Mouse (Mus musculus) heart, embryonic 16.5 days (tissue): ENCODE measurements around the gene Nek5. TPM values are rescaled to one million over a fixed set of nuclear protein-coding genes. Genes with fewer than 3 reads are reported as not detected.

Experiments used
- ATAC-seq: fragments of 200-750 bp; cut with Nextera tagmentation; replicated peaks from 2 replicates; pipeline ENCODE4 v1.8.0; 2017; ENCODE audit warnings: moderate number of reproducible peaks; ENCODE audit not compliant: insufficient read depth, low FRiP score; ENCODE audit errors: extremely low read depth
- H3K27ac ChIP-seq: fragments of 300-500 bp; sonication (generic); 2 replicates; pipeline ENCODE4 v1.5.1; 2014; ENCODE audit warnings: mild to moderate bottlenecking, low read length, control low read depth, moderate library complexity
- H3K27me3 ChIP-seq: fragments of 300-500 bp; sonication (generic); 2 replicates; pipeline ENCODE4 v1.6.1; 2014; ENCODE audit warnings: low read length, mixed read lengths; ENCODE audit not compliant: control insufficient read depth, insufficient read depth
- H3K36me3 ChIP-seq: fragments of 300-500 bp; sonication (generic); 2 replicates; pipeline ENCODE4 v1.6.1; 2014; ENCODE audit not compliant: control insufficient read depth, insufficient read depth
- H3K4me1 ChIP-seq: fragments of 300-500 bp; sonication (generic); 2 replicates; pipeline ENCODE4 v1.6.1; 2014; ENCODE audit warnings: low read length, mixed read lengths; ENCODE audit not compliant: control insufficient read depth, insufficient read depth
- H3K4me2 ChIP-seq: fragments of 300-500 bp; sonication (generic); 2 replicates; pipeline ENCODE4 v1.6.1; 2014; ENCODE audit warnings: low read depth, mild to moderate bottlenecking, control low read depth, low read length
- H3K4me3 ChIP-seq: fragments of 300-500 bp; sonication (generic); 2 replicates; pipeline ENCODE4 v1.5.1; 2014; ENCODE audit warnings: mild to moderate bottlenecking, control low read depth, low read length
- H3K9ac ChIP-seq: fragments of 300-500 bp; sonication (generic); 2 replicates; pipeline ENCODE4 v1.6.1; 2014; ENCODE audit warnings: low read length, control low read depth
- H3K9me3 ChIP-seq: fragments of 300-500 bp; sonication (generic); replicated peaks from 2 replicates; pipeline ENCODE4 v1.6.1; 2016; ENCODE audit warnings: low read length; ENCODE audit not compliant: control insufficient read depth
- WGBS: fragments of 180-500 bp; shearing (Covaris S2); extraction: QIAGEN DNeasy Blood & Tissue Kit; methylation state at CpG from one replicate; pipeline ENCODE4 v1.1.7; 2014; 5-methylcytosine and 5-hydroxymethylcytosine counted together
- polyA plus RNA-seq: library from polyadenylated mRNA; unstranded; fragments of >200 nt; fragmentation: Nextera tagmentation; extraction: Ambion mirVana; gene quantifications from 2 replicates; pipeline ENCODE4 v1.2.1, GENCODE M21; 2015

The Nek5 gene
- 0.38 and 0.51 TPM in 2 replicates for polyA plus RNA-seq

DNA sequence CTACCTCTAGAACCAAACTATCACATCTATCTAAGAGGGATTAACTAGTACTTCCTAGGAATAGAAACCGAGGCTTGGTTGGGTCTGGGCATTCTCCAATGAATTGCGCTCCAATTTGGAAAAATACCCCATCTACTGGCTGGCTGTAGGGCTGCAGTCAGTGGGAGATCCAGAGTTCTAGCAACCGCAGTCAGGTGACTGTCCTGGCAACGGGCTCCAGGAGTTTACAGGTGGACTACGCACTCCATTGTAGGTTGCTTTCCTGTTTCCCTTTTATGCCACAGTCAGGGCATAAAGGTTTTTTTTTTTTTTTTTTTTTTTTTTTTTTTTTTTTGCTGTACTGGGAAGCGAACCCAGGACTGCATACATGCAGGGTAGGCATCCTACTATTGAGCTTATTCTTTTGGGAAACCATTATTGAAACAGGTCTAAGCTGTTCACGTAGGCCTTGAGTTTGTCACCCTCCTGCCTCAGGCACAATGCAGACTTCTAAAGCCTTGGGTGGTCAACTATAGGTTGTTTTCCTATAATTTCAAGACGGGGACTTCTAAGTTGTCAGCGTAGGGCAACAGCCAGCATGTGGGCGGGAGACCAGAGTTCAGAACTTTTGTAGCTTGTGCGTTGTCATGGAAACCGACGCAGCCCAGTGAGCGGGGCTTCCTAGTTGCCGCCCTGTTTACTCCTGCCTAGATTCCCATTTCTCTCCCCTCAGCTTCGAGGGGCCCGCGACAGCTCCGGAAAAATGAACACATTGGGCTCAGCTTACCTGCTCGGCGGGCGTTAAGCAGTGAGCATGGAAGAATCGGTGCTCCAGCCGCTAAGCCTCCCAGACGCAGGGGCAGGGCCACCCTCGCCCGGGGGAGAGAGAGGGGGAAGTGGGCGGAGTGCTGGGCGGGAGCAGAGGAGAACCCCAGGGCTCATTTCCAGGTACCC lies at the start of gene Nek5:
Gene Nek5, minus strand, starts transcription at position 834 of the 933 bp plus-strand sequence.
- Histone ChIP-seq H3K27ac (no peak within 1 kb of the TSS), H3K36me3 (peaks cover 9% of the 10 kb centered on the region), H3K9ac (peak within 1 kb of the TSS; percentile 66), H3K9me3 (no peaks in the 10 kb centered on the region), H3K4me2 (peak within 1 kb of the TSS; percentile 97), H3K4me1 (peaks cover 5% of the 10 kb centered on the region; the same call in 1 of the 2 replicates), H3K27me3 (no peaks in the 10 kb centered on the region), H3K4me3 (peak within 1 kb of the TSS; percentile 61)
- 2% methylated on average over 29 of the region's 29 CpGs for WGBS
- peak; percentile 60 for ATAC-seq

GRCm38 (mm10) chr8:22169167-22169566 lies 44.3 kb upstream of the Nek5 start:
- no peak overlapping the region for H3K9ac ChIP-seq
- H3K27me3 ChIP-seq = no peaks in the 10 kb centered on the region
- ATAC-seq = no peak
- H3K4me1 ChIP-seq = peaks cover 3% of the 10 kb centered on the region; the same call in 1 of the 2 replicates
- H3K4me2 ChIP-seq = no peak overlapping the region
- H3K9me3 ChIP-seq = no peaks in the 10 kb centered on the region
- no peak overlapping the region for H3K27ac ChIP-seq
- WGBS = 95% methylated on average over 5 of the region's 5 CpGs
- H3K36me3 ChIP-seq = peaks cover 28% of the 10 kb centered on the region
- no peak overlapping the region for H3K4me3 ChIP-seq

GRCm38 (mm10) chr8:22166080-22166603 lies 41.3 kb upstream of the Nek5 start, which contains the start of gene Nek3:
Gene Nek3 (minus strand): TSS chr8:22166435.
- Histone ChIP-seq H3K4me2 (peak within 1 kb of the TSS; percentile 73), H3K27ac (peak within 1 kb of the TSS; percentile 64), H3K27me3 (no peaks in the 10 kb centered on the region), H3K36me3 (peaks cover 15% of the 10 kb centered on the region), H3K9me3 (no peaks in the 10 kb centered on the region), H3K9ac (peak within 1 kb of the TSS; percentile 70), H3K4me3 (peak within 1 kb of the TSS; percentile 68), H3K4me1 (peaks cover 3% of the 10 kb centered on the region; the same call in 1 of the 2 replicates)
- ATAC-seq = peak; percentile 99
- under 1% methylated on average over 41 of the region's 43 CpGs for WGBS

GRCm38 (mm10) chr8:22165251-22166079 lies 40.6 kb upstream of the Nek5 start:
- peak overlapping the region; percentile 64 for H3K27ac ChIP-seq
- peaks cover 12% of the 10 kb centered on the region for H3K36me3 ChIP-seq
- WGBS = 49% methylated on average over 10 of the region's 10 CpGs
- ATAC-seq = no peak
- no peaks in the 10 kb centered on the region for H3K27me3 ChIP-seq
- H3K9me3 ChIP-seq = no peaks in the 10 kb centered on the region
- H3K4me3 ChIP-seq = peak overlapping the region; percentile 68
- H3K4me2 ChIP-seq = peak overlapping the region; percentile 73
- H3K4me1 ChIP-seq = peaks cover 3% of the 10 kb centered on the region; the same call in 1 of the 2 replicates
- peak overlapping the region; percentile 70 for H3K9ac ChIP-seq

- Histone ChIP-seq H3K9me3 (no peaks in the 10 kb centered on the region), H3K27ac (no peak overlapping the region), H3K9ac (no peak overlapping the region), H3K4me2 (no peak overlapping the region), H3K4me3 (no peak overlapping the region), H3K4me1 (peaks cover 3% of the 10 kb centered on the region; the same call in 1 of the 2 replicates), H3K36me3 (peaks cover 17% of the 10 kb centered on the region), H3K27me3 (no peaks in the 10 kb centered on the region)
- no peak for ATAC-seq
- 78% methylated on average over 10 of the region's 10 CpGs for WGBS
Observed at GRCm38 (mm10) chr8:22164431-22164830, 39.6 kb upstream of the Nek5 start.

DNA sequence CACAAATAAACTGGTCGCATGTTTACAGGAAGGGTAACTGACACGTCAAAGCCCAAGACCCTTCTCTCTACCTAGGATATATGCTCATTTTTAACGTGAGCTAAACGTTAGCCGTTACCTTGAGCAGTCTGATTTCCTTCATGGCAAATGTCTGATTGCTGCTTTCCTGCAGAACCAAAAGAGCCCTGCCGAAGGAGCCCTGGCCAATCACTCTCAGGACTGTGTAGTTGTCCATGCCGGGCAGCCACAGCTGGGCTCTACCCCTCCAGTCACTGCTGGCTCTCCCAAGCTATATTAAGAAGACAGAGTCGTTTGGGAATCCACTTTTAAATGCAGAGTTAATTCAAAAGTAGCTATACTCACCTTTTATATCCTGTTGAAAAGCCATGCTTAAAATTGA lies 37.4 kb upstream of the Nek5 start:
- Histone ChIP-seq H3K27me3 (no peaks in the 10 kb centered on the region), H3K36me3 (peaks cover 13% of the 10 kb centered on the region), H3K9ac (no peak overlapping the region), H3K4me2 (no peak overlapping the region), H3K4me3 (no peak overlapping the region), H3K27ac (no peak overlapping the region), H3K4me1 (peaks cover 3% of the 10 kb centered on the region; the same call in 1 of the 2 replicates), H3K9me3 (no peaks in the 10 kb centered on the region)
- ATAC-seq = no peak
- 79% methylated on average over 8 of the region's 8 CpGs for WGBS

- H3K36me3 ChIP-seq = peaks cover 8% of the 10 kb centered on the region
- no peak overlapping the region for H3K27ac ChIP-seq
- H3K27me3 ChIP-seq = no peaks in the 10 kb centered on the region
- no peak for ATAC-seq
- 0 out of 2 replicates have a peak, but pooled peaks cover 2% of the 10 kb centered on the region for H3K4me1 ChIP-seq
- H3K4me3 ChIP-seq = no peak overlapping the region
- no peaks in the 10 kb centered on the region for H3K9me3 ChIP-seq
- H3K9ac ChIP-seq = no peak overlapping the region
- H3K4me2 ChIP-seq = no peak overlapping the region
- WGBS = 51% methylated on average over 3 of the region's 3 CpGs
Observed at GRCm38 (mm10) chr8:22150345-22150663, 25.5 kb upstream of the Nek5 start.

DNA sequence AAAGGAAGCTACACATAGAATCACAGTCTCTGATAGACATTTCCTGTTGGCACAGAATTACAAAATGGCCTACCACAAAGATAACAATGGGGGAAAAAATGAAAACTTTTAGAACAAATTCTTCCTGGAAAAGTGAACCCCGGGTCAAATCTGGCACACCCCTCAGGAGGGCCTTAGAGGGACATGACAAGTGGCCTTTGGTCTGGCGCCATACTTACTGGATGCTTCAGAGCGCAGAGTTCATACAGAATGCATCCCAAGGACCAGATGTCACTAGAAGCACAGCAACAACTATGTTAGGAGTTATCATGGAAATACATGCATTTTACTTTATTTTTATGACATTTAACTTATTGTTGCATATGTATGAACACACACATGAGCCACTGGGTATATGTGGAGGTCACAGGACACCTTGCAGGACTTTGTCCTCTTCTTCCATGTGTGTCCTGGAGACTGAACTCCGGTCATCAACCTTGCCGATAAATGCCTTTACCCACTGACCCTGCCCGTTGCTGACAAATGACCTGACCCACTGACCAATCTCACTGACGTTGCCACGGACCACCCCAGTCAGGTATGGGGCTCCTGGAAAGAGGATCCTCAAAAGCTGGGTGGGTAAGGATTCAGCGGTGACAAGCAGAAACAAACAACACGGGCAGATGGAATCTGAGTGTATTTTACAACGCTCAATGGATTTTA lies 24.9 kb upstream of the Nek5 start:
- ATAC-seq = no peak
- Histone ChIP-seq H3K4me3 (no peak overlapping the region), H3K9ac (no peak overlapping the region), H3K4me1 (0 out of 2 replicates have a peak, but pooled peaks cover 2% of the 10 kb centered on the region), H3K27ac (peak overlapping the region; percentile 51), H3K27me3 (no peaks in the 10 kb centered on the region), H3K36me3 (peaks cover 7% of the 10 kb centered on the region), H3K9me3 (no peaks in the 10 kb centered on the region), H3K4me2 (no peak overlapping the region)
- WGBS = 77% methylated on average over 11 of the region's 11 CpGs
